Mouse (Mus musculus) bone marrow, adult 2 months (tissue): ENCODE measurements around the gene Gm19426.

Source experiments
- CTCF ChIP-seq: fragments of 200-500 bp; IDR thresholded peaks from 2 replicates; pipeline ENCODE4 v1.5.1; 2011; ENCODE audit warnings: low read length, control low read depth; ENCODE audit not compliant: control insufficient read depth, insufficient read depth
- POLR2A ChIP-seq: fragments of 200-500 bp; IDR thresholded peaks from 2 replicates; pipeline ENCODE4 v1.6.1; 2011; ENCODE audit warnings: low read depth, mild to moderate bottlenecking, control low read depth, low read length, borderline replicate concordance; ENCODE audit not compliant: control insufficient read depth

DNA sequence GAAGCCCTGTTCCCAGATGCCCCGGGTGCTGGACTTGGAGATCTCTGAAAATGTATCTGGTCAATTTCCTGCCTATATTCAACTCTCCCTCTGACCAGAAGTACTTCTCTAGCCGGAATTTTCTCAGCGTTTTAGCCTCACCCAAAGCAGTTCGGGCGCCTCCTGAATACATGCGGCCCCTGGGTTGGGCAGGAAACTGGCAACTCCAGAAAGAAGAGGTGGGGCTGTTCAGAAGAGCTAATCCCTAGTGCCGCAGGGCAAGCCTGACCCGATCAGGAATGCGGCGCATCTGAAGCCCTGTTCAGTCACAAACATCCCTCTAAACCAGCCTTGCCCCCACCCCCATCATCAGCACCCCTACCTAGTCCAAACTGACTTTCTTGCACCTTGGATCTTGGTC lies 671 bp upstream of the Gm19426 start:
- no peak for TF ChIP-seq CTCF
- no peak for TF ChIP-seq POLR2A
